Mouse (Mus musculus) lung, postnatal 10 days (tissue): ENCODE measurements around the gene Gp9.

ENCODE experiments used
- DNase-seq: peaks from one replicate; pipeline ENCODE4 v3.0.0; 2021

The Gp9 gene

GRCm38 (mm10) chr6:87777842-87778241 lies at the start of gene Gp9:
Gene Gp9, plus strand, starts transcription at chr6:87778072.
- no peak for DNase-seq

DNA sequence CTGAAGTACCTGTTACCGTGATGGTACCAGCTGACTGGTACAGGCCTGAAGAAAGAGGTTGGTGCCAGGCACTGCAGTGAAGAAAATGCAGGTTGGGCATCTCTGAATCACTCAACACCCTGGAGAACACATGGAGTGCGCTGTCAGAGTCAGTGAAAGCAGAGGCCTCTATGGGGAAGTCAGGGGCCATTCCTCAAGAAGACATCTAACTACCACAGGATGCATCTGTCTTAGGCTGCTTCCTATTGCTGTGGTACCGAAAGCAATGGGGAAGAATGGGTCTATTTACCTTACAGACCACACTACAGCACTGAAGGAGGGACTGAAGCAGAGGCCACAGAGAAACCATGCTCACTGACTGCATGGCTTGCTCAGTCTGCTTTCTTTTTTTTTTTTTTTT lies 49.8 kb upstream of the Gp9 start:
- DNase-seq, result no peak

GRCm38 (mm10) chr6:87730141-87730540 lies 47.7 kb upstream of the Gp9 start:
- no peak for DNase-seq

- DNase-seq, result peak; percentile 81
These were observed 47.0 kb upstream of the Gp9 start, which contains the start of gene Efcc1 for GRCm38 (mm10) chr6:87730591-87731462. Gene Efcc1, plus strand, starts transcription at chr6:87730869.

- no peak for DNase-seq
These were observed 46.3 kb upstream of the Gp9 start for GRCm38 (mm10) chr6:87731463-87732095.

- peak; percentile 54 for DNase-seq
These were observed 45.5 kb upstream of the Gp9 start for GRCm38 (mm10) chr6:87732151-87733011.

- DNase-seq, result peak; percentile 79
These were observed 44.5 kb upstream of the Gp9 start for GRCm38 (mm10) chr6:87733131-87733930.

DNA sequence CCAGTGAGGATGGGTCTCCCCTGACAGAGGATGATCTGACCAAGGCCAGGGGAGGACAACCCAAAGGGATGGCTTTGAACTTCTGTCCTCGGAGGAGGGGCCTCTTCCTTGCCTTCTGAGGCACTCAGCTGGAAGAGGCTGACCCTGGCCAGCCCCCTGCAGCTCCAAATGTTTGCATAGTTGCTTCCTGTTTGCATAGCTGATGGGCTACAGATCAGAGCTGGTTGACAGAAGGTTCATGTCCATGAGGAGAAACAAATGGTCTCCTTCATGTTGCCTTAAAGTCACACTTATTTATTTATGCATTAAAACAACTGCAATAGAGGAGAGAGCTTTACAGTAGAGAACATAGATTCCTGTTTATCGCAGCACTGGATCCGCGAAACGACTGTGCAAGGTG lies 43.7 kb upstream of the Gp9 start:
- peak; percentile 73 for DNase-seq

DNA sequence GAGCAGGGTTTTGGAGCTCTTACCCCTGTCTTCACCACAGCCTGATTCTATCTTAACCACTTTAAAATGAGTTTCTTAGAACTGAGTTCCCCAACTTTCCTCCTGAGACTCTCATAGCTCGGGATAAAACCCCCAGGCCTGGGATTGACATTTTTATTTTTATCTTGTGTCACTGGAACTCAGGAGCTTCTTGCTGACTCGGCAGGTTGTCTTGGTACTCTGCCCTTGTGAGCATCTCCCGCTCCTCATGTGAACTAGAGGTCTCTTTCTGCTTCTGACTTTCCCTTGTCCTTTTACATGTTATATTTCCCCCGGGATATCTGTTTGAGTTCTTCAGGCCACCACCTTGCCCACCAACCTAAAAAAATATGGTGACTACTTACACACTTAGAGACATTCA lies 40.9 kb upstream of the Gp9 start:
- DNase-seq, result no peak

GRCm38 (mm10) chr6:87737921-87738626 lies 39.8 kb upstream of the Gp9 start:
- DNase-seq, result no peak

- DNase-seq, result no peak
These were observed 38.0 kb upstream of the Gp9 start for GRCm38 (mm10) chr6:87739898-87740297.

GRCm38 (mm10) chr6:87740496-87740895 lies 37.4 kb upstream of the Gp9 start:
- DNase-seq, result no peak

DNA sequence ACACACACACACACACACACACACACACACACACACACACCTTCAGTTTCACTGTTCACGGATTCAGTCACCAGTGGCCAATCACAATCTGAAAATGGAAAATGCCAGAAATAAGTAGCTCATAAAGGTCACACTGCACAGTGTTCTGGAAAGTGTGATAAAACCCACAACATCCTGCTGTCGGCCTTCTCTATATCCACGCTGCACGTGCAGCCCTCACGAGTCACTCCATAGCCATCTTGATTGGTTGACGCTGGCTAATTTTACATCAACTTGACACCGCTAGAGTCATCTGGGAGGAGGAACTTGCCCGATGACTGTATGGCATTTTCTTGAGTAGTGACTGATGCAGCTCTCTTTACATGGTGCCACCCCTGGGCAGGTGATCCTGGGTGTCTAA lies 35.9 kb upstream of the Gp9 start:
- DNase-seq, result no peak

- peak; percentile 61 for DNase-seq
These were observed 35.1 kb upstream of the Gp9 start for GRCm38 (mm10) chr6:87742804-87743203.

DNA sequence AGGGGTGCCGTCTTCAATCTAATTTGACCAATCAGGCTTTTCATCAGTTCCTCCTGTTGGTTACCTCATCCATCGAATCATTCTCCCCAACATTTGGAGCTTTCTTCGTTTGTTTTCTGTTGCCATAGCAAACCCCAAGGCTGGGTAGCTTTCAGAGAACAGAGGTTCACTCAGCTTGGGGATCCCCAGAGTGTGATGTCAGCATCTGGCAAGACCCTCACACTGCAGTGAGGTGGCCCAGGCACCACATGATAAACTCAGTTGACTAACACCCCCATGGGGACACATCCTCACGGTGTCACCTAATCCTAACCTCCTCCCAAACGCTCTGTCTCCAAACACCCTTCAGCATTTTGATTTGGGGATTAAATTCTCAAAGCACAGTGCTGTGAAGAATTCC lies 34.6 kb upstream of the Gp9 start:
- DNase-seq, result no peak

DNA sequence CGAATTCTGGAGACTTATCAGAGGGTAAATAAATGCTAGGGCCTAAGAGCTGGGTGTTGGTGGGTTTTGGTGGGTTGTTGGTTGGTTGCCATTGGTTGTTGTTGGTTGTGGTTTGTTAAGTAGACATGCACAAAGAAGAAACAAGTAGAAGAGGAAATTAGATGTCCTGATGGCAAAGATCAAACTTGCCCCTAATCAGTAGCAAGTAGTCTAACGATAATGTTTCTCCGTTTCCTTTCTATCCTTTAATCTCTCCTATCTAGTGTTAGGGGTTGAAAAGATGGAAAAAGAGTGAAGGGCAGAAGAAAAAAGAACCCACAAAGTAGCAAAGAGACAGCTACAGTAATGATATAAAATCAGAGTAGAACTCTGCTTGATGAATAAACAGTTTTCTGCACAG lies 33.2 kb upstream of the Gp9 start:
- DNase-seq, result no peak

DNA sequence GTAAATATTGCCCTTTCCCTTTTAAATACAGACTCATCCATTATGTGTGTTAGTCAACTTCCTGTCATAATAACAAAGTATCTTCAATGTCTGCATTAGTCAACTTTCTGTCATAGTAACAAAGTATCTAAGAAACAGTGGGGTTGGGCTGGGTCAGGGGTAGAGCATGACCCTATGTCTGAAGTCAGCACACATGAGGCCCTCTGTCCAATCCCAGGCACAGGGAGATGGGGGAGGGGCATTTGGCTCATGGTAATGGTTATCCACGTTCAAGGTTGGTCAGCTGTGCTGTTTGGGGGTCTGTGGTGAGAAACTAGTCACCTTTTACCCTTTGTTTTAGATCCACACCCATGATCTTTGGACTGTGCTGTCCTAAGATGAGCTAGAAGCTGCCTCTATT lies 32.6 kb upstream of the Gp9 start:
- DNase-seq, result peak; percentile 53

- peak; percentile 61 for DNase-seq
These were observed 31.8 kb upstream of the Gp9 start for GRCm38 (mm10) chr6:87746059-87746458.

DNA sequence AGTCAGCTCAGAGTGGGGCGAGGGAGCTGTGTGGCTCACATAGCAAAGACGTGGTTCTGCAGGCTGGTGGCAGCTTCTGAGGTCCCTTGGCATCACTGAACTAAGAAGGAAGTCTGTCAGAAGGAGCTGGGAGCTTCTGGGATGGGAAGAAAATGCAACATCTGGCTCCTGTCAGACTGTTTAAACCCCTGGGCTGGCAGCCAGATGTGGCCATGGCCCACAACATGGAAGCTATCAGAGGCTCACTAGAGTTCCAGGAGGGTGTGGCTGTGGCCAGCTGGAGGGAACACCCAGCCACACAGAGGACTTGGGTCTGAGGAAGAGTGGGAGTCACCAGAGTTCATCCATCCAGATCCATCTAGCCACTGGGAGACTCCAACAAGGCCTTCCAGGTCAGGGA lies 31.0 kb upstream of the Gp9 start:
- peak; percentile 82 for DNase-seq

DNA sequence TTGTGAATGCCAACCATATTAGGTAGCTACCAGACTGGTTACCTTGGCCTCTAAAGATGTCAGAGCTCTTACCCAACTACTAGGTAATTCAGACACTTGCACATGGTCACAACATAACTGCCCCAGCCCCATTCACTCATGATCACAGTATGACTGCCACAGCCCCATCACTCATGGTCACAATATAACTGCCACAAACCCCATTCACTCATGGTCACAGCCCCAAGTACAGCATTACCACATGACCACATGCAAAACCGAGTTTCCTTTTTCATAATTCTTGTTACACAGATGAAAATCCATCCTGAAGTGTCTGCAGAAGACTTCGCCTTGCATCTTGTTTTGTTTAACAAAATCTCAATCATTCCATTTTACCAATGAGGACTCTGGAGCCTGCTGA lies 29.8 kb upstream of the Gp9 start:
- no peak for DNase-seq

- DNase-seq, result peak; percentile 48
These were observed 29.3 kb upstream of the Gp9 start for GRCm38 (mm10) chr6:87748531-87748930.
